Mouse (Mus musculus): ENCODE results near the gene Dhx9. TPM values are rescaled to one million over a fixed set of nuclear protein-coding genes. Genes with fewer than 3 reads are reported as not detected.
"Not testable (repeated sequence)": the region's sequence is repeated elsewhere in the genome, so short reads cannot be mapped to it uniquely, and the experiment has no call there.

The Dhx9 gene
- polyA plus RNA-seq, 1 experiment from 2014 or later: 41.2 TPM

DNA sequence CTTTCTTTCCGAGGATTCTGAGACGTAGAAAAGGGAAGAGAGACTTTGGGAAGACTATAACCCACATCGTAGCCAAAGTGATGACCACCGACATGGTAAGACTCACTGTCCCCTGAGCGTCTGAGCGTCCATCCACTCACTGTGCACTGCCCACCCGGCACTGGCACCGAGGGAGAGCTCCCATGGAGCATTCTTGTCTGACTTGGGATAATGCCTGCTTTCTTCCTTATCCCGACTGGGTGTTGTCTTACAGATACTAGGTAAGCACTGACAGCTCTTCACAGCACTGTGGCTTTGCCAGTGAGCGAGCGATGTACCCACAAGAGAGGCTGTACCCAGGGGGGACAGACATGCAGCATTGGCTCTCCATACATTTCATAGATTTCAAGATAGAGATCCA lies 49.9 kb downstream of the Dhx9 start:
- H3K27ac ChIP-seq (ENCODE audit: low read depth, low read length): no peak overlapping the region
- H3K36me3 ChIP-seq (ENCODE audit: control insufficient read depth, insufficient read depth, low read length): no peaks in the 10 kb centered on the region
- H3K9ac ChIP-seq (replicated peaks; ENCODE audit: low read depth, low read length): no peak overlapping the region
- no peak overlapping the region for H3K4me3 ChIP-seq (ENCODE audit: low read depth, low read length)
- no peak overlapping the region for H3K4me2 ChIP-seq (ENCODE audit: low read depth, low read length)
- H3K9me3 ChIP-seq (ENCODE audit: control insufficient read depth, low read length): no peaks in the 10 kb centered on the region
- 87% methylated on average over 11 of the region's 11 CpGs for WGBS
- no peaks in the 10 kb centered on the region for H3K27me3 ChIP-seq (ENCODE audit: control insufficient read depth, insufficient read depth, low read length)
- H3K4me1 ChIP-seq (ENCODE audit: control insufficient read depth, insufficient read depth, low read length): no peaks in the 10 kb centered on the region
- ATAC-seq (ENCODE audit: low read depth): no peak

DNA sequence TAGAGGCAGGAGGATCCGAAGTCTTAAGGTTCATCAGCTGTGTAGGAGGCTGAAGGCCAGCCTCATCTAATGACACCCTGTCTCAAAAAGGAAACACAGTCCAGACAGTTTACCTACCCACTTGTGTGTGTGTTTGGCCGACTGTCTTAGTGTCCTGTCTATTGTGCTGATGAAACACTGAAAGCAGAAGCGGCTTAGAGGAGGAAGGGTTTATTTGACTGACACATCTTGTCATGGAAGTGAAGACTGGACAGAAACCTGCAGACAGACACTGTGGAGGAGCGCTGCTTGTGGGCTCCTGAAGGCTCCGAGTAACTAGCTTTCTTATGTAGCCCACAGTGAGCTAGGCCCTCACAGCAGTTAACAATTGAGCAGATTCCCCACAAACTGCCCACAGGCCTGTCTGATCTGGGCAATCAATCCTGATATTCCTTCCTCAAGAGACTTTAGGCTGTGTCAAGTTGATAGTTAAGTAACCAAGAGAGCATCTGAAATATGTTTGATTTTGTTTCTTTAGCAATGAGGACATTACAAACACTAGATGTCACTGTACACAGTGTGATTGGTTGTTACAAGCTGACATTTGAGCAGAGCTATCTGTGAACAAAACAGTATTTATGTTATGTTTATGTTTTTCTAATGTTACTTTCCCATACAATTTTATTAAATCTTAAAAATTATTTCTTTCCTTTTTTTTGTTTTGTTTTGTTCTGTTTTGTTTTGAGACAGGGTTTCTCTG lies 53.4 kb downstream of the Dhx9 start:
- no peak overlapping the region for H3K27ac ChIP-seq (ENCODE audit: low read depth, low read length)
- H3K4me1 ChIP-seq (ENCODE audit: control insufficient read depth, insufficient read depth, low read length): no peaks in the 10 kb centered on the region
- H3K9me3 ChIP-seq (ENCODE audit: control insufficient read depth, low read length): no peaks in the 10 kb centered on the region
- H3K9ac ChIP-seq (replicated peaks; ENCODE audit: low read depth, low read length): no peak overlapping the region
- H3K4me2 ChIP-seq (ENCODE audit: low read depth, low read length): no peak overlapping the region
- H3K36me3 ChIP-seq (ENCODE audit: control insufficient read depth, insufficient read depth, low read length): no peaks in the 10 kb centered on the region
- H3K4me3 ChIP-seq (ENCODE audit: low read depth, low read length): no peak overlapping the region
- no peaks in the 10 kb centered on the region for H3K27me3 ChIP-seq (ENCODE audit: control insufficient read depth, insufficient read depth, low read length)
- 88% methylated on average over 5 of the region's 5 CpGs for WGBS
- no peak for ATAC-seq (ENCODE audit: low read depth)

DNA sequence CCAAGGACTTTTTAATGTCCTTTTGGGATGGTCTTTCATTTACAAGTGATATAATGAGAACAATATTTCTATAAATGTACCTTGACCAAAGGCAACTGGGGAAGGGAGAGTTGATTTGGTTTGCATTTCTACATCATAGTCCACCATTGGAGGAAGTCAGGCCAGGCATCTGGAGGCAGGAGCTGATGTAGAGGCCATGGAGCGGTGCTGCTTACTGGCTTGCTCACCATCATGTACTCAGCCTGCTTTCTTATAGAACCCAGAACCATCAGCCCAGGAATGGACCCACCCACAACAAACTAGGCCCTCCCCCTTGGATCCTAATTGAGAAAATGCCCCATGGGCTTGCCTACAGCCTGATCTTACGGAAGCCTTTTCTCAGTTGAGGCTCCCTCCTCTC lies 55.1 kb downstream of the Dhx9 start:
- Histone ChIP-seq H3K27ac (ENCODE audit: low read depth, low read length) (no peak overlapping the region), H3K4me3 (ENCODE audit: low read depth, low read length) (no peak overlapping the region), H3K27me3 (ENCODE audit: control insufficient read depth, insufficient read depth, low read length) (no peaks in the 10 kb centered on the region), H3K4me1 (ENCODE audit: control insufficient read depth, insufficient read depth, low read length) (no peaks in the 10 kb centered on the region), H3K36me3 (ENCODE audit: control insufficient read depth, insufficient read depth, low read length) (no peaks in the 10 kb centered on the region), H3K4me2 (ENCODE audit: low read depth, low read length) (no peak overlapping the region), H3K9ac (replicated peaks; ENCODE audit: low read depth, low read length) (no peak overlapping the region), H3K9me3 (ENCODE audit: control insufficient read depth, low read length) (no peaks in the 10 kb centered on the region)
- no peak for ATAC-seq (ENCODE audit: low read depth)
- 93% methylated on average over 2 of the region's 2 CpGs for WGBS

DNA sequence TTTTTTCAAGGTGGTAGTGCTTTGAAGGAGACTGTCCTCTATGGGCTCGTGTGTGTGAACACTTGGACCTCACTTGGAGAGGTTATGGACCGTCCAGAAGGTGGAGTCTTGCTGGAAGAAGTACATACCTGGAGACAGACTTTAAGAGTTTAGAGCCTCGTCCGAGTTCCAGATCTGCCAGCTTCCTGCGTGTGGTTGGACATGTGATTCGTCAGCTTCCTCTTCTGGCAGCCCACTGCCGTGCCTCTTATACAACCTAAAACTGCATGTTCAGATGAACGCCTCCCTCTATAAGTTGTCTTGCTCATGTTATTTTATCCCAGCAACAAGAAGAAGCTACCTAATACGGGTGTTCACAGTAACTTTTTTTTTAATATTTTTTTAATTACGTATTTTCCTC lies 55.8 kb downstream of the Dhx9 start:
- Histone ChIP-seq H3K9ac (replicated peaks; ENCODE audit: low read depth, low read length) (no peak overlapping the region), H3K27me3 (ENCODE audit: control insufficient read depth, insufficient read depth, low read length) (peaks cover 1% of the 10 kb centered on the region; the same call in 1 of the 2 replicates), H3K4me1 (ENCODE audit: control insufficient read depth, insufficient read depth, low read length) (no peaks in the 10 kb centered on the region), H3K36me3 (ENCODE audit: control insufficient read depth, insufficient read depth, low read length) (no peaks in the 10 kb centered on the region), H3K4me2 (ENCODE audit: low read depth, low read length) (no peak overlapping the region), H3K27ac (ENCODE audit: low read depth, low read length) (no peak overlapping the region), H3K9me3 (ENCODE audit: control insufficient read depth, low read length) (no peaks in the 10 kb centered on the region), H3K4me3 (ENCODE audit: low read depth, low read length) (no peak overlapping the region)
- no peak for ATAC-seq (ENCODE audit: low read depth)
- 91% methylated on average over 10 of the region's 10 CpGs for WGBS

DNA sequence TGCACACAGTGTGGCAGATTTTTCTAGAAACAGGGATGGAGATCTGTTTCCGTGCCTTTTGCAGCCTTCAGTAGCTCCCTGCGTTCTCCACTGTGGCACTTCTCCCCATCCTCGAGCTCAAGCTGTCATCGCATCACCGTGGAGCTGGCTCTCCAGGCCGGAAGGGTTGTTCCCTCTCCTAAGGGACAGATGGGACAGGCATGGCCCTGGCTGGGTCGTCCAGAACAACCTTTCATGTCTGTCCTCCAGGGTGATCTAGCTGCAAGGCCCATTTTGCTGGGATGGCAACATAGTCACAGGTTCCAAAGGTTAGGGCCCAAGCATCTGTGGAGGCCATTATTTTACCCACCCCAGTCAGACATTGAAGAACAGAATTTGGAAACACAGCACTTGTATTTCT lies 56.3 kb downstream of the Dhx9 start:
- H3K4me1 ChIP-seq (ENCODE audit: control insufficient read depth, insufficient read depth, low read length): no peaks in the 10 kb centered on the region
- no peak for ATAC-seq (ENCODE audit: low read depth)
- H3K4me3 ChIP-seq (ENCODE audit: low read depth, low read length): no peak overlapping the region

DNA sequence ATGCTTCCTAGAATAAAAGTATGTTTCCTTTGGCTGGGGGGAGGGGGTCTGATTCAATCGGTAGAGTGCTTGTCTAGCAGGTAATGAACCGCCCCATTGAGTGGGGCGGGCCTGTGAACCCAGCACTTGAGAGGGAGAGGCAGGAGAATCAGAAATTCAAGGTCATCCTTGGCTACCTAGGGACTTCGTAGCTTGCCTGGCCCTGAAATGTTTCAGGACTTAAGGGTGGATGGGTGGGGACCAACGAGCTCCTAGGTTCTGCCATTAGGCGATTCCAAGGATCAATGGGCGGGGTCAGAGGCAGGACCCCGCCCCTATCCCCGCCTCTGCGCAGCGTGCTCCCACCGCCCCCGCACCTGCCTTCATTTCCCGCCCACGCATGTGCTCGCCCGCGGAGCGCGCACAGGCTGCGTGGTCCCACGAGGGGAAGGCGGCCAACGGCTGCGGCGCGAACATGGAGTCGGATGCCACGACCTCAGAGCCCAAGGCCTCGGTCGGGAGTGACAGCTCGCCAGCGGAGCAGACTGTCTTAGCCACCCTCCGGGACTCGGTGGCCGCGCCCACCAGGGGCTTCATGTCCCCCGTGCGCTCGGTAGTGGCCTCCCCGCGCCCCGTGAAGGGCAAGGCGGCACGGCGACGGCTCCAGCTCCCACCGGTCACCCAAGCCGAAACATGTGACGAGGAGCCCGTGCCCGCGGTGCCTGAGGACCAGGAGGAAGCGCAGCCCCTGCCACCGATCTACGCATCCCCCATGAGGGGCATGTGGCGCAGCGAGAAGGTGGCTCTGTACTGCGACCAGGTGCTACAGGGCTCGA lies 62.5 kb downstream of the Dhx9 start, which contains the start of gene Shcbp1l:
Gene Shcbp1l, plus strand, starts transcription at position 393 of the 815 bp plus-strand sequence.
- Histone ChIP-seq H3K27me3 (ENCODE audit: control insufficient read depth, insufficient read depth, low read length) (peaks cover 2% of the 10 kb centered on the region; the same call in 1 of the 2 replicates), H3K9ac (replicated peaks; ENCODE audit: low read depth, low read length) (peak within 1 kb of the TSS; percentile 49), H3K27ac (ENCODE audit: low read depth, low read length) (no peak within 1 kb of the TSS), H3K4me1 (ENCODE audit: control insufficient read depth, insufficient read depth, low read length) (no peaks in the 10 kb centered on the region), H3K4me2 (ENCODE audit: low read depth, low read length) (peak within 1 kb of the TSS; percentile 77), H3K9me3 (ENCODE audit: control insufficient read depth, low read length) (no peaks in the 10 kb centered on the region), H3K4me3 (ENCODE audit: low read depth, low read length) (peak within 1 kb of the TSS; percentile 46), H3K36me3 (ENCODE audit: control insufficient read depth, insufficient read depth, low read length) (no peaks in the 10 kb centered on the region)
- ATAC-seq (ENCODE audit: low read depth): peak; percentile 91
- WGBS: 2% methylated on average over 60 of the region's 60 CpGs

More for the DNA sequence above, 56.3 kb downstream of the Dhx9 start:
- H3K9me3 ChIP-seq (ENCODE audit: control insufficient read depth, low read length): no peaks in the 10 kb centered on the region
- no peak overlapping the region for H3K4me2 ChIP-seq (ENCODE audit: low read depth, low read length)
- 82% methylated on average over 7 of the region's 7 CpGs for WGBS
- H3K36me3 ChIP-seq (ENCODE audit: control insufficient read depth, insufficient read depth, low read length): no peaks in the 10 kb centered on the region
- peaks cover 2% of the 10 kb centered on the region; the same call in 1 of the 2 replicates for H3K27me3 ChIP-seq (ENCODE audit: control insufficient read depth, insufficient read depth, low read length)
- no peak overlapping the region for H3K9ac ChIP-seq (replicated peaks; ENCODE audit: low read depth, low read length)
- no peak overlapping the region for H3K27ac ChIP-seq (ENCODE audit: low read depth, low read length)

DNA sequence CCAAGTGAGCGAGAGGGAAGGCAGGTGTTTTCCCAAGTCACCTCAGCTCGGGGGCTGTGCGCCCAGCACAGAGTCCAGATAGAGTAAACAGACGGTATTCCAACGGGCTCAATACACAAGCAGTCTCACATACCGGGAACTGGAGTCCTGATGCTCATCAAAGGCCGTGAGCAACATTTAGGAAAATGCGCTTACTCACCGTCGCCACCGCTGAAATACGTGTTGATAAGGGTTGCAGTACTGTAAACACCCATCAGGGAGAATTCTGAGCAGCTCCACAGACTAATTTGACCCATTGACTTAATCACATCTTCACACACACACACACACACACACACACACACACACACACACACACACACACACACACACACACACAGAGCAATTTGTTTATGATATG lies 63.2 kb downstream of the Dhx9 start:
- 34% methylated on average over 12 of the region's 12 CpGs for WGBS
- ATAC-seq (ENCODE audit: low read depth): peak; percentile 25; the same call in 1 of the 2 replicates
- peak overlapping the region; percentile 77 for H3K4me2 ChIP-seq (ENCODE audit: low read depth, low read length)

DNA sequence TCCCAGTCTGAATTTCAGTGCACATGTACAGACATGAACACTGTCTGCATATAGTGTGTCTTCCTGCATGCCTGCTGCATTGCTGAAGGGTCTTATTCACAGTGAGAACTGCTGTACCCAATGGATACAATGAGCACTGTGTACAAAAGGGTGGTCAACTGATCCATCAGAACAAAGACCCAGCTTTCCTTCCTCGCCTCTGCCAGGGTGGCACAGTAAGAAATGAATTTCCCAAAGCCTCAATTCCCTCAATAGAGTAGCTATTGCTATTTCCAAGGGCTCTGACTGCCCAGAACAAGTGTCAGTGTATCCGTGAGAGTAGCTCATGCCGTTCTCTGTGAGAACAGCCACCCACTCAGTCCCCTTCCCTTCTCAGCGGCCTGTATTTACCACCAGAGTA lies 69.7 kb downstream of the Dhx9 start:
- not testable (repeated sequence) for H3K27me3 ChIP-seq (ENCODE audit: control insufficient read depth, insufficient read depth, low read length); H3K4me3 ChIP-seq (ENCODE audit: low read depth, low read length); ATAC-seq (ENCODE audit: low read depth); H3K9me3 ChIP-seq (ENCODE audit: control insufficient read depth, low read length); H3K36me3 ChIP-seq (ENCODE audit: control insufficient read depth, insufficient read depth, low read length); H3K27ac ChIP-seq (ENCODE audit: low read depth, low read length); H3K4me2 ChIP-seq (ENCODE audit: low read depth, low read length); H3K4me1 ChIP-seq (ENCODE audit: control insufficient read depth, insufficient read depth, low read length); H3K9ac ChIP-seq (replicated peaks; ENCODE audit: low read depth, low read length)
- WGBS: 76% methylated on average over 4 of the region's 4 CpGs

More for the DNA sequence above, 63.2 kb downstream of the Dhx9 start:
- Histone ChIP-seq H3K9me3 (ENCODE audit: control insufficient read depth, low read length) (no peaks in the 10 kb centered on the region), H3K36me3 (ENCODE audit: control insufficient read depth, insufficient read depth, low read length) (no peaks in the 10 kb centered on the region), H3K27me3 (ENCODE audit: control insufficient read depth, insufficient read depth, low read length) (peaks cover 2% of the 10 kb centered on the region; the same call in 1 of the 2 replicates), H3K9ac (replicated peaks; ENCODE audit: low read depth, low read length) (no peak overlapping the region), H3K4me1 (ENCODE audit: control insufficient read depth, insufficient read depth, low read length) (no peaks in the 10 kb centered on the region), H3K27ac (ENCODE audit: low read depth, low read length) (no peak overlapping the region), H3K4me3 (ENCODE audit: low read depth, low read length) (peak overlapping the region; percentile 46)

DNA sequence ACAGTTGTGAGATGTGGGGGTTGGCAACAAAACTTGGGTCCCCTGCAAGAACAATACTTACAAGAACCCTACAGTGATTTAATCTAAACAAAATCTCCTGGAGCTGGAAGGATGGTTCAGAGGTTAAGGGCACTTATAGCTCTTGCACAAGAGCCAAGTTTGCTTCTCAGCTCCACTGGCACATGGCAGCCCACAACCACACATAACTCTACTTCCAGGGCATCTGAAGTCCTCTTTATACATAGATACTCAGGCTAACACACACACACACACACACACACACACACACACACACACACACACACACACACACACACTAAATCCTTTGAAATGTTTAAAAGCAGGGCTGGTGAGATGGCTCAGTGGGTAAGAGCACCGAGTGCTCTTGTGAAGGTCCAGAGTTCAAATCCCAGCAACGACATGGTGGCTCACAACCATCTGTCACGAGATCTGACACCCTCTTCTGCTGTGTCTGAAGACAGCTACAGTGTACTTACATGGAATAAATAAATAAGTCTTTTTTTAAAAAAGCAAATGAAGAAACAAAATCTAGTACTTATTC lies 71.1 kb downstream of the Dhx9 start:
- H3K27ac ChIP-seq (ENCODE audit: low read depth, low read length); H3K4me2 ChIP-seq (ENCODE audit: low read depth, low read length); H3K9me3 ChIP-seq (ENCODE audit: control insufficient read depth, low read length); H3K36me3 ChIP-seq (ENCODE audit: control insufficient read depth, insufficient read depth, low read length); H3K4me3 ChIP-seq (ENCODE audit: low read depth, low read length); H3K27me3 ChIP-seq (ENCODE audit: control insufficient read depth, insufficient read depth, low read length); H3K9ac ChIP-seq (replicated peaks; ENCODE audit: low read depth, low read length); ATAC-seq (ENCODE audit: low read depth); H3K4me1 ChIP-seq (ENCODE audit: control insufficient read depth, insufficient read depth, low read length): not testable (repeated sequence)
- WGBS: 93% methylated on average over 3 of the region's 3 CpGs
